Mouse (Mus musculus) naive thymus-derived CD4-positive, alpha-beta T cell, adult 5 months (primary cell): ENCODE measurements around the gene Ddx43. TPM values are rescaled to one million over a fixed set of nuclear protein-coding genes. Genes with fewer than 3 reads are reported as not detected.

Experiments
- polyA plus RNA-seq: library from polyadenylated mRNA; unstranded; fragments of 100-300 nt; shearing (Covaris generic); gene quantifications from one replicate; pipeline ENCODE4 v1.2.1, GENCODE M21; 2017

The Ddx43 gene
- polyA plus RNA-seq, result 3.3 TPM

DNA sequence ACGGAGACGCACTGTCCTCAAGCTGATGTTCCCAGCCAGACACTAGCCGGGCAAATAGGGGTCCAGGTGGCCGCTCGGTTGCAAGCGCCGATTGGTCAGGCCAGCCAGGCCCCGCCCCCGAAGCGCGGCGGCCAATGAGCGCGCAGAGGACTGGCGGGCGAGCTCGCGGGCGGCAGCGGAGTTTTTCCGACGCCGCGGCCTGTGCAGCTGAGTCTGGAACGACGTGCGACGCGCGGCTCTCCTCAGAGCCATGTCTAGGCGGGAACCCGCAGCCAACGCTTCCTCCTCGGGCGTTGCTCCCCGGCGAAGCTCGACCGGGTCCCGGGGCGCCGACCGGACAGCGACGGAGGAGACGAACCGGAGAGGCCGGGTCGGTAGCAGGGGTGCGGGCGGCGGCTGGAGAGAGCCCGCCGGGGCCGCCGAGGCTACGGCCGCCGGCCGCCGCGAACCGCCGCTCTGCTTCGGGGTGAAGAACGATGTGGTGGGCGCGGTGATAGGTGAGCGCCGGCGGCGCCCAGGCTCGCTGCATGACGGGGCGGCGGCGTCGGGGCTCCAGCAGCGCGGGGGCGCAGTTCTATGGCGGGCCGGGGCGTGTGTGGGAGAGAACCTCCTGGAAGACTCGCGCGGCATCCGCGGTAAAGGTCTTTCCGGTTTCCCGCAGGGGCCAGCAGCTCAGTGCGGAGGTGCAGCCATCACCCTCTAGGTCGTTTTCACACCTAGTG, at the start of gene Ddx43:
TSS of gene Ddx43 (plus strand) at position 148 of the 722 bp plus-strand sequence.

DNA sequence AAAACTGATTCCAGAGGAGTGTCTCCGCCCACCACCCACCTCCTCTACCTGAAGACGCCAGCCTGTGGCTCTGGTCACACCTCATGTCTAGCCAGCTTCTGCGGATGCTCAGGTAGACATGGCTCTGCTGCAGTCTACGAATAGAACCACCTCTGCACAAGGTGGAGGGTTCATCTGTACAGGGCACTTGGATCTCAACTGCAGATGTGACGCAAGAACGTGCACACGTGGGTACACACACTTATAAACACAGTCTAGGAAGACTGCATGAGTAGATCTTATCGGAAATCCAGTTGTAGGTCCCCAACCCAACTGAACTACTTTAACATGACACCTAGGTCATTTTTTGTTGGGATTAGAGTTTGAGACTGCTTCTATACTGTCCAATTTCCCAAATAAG, 40.0 kb upstream of the Ddx43 start, which contains the start of gene Gsta2:
TSS of gene Gsta2 (minus strand) at position 178 of the 400 bp plus-strand sequence.

DNA sequence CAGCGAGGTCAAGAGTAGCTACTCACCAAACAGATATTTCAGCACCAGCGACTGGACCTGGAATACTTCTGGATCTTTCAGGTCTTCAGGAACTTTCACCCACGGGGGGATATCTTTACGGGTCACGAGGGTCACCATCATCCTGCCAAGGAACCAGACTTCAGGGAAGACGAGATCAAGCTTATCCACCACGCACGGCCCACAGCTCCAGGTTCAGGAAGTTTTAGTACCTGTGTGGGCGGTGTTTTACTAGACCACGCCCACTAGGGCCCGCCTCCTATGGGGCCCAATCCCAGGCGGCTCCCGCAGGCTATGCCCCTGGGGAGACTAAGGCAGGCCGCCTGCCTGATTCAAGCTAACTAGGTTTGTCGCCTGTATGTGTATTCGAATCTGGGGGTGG, 27.6 kb upstream of the Ddx43 start, which contains the start of gene Dppa5a:
TSS of gene Dppa5a (minus strand) at position 219 of the 400 bp plus-strand sequence.

DNA sequence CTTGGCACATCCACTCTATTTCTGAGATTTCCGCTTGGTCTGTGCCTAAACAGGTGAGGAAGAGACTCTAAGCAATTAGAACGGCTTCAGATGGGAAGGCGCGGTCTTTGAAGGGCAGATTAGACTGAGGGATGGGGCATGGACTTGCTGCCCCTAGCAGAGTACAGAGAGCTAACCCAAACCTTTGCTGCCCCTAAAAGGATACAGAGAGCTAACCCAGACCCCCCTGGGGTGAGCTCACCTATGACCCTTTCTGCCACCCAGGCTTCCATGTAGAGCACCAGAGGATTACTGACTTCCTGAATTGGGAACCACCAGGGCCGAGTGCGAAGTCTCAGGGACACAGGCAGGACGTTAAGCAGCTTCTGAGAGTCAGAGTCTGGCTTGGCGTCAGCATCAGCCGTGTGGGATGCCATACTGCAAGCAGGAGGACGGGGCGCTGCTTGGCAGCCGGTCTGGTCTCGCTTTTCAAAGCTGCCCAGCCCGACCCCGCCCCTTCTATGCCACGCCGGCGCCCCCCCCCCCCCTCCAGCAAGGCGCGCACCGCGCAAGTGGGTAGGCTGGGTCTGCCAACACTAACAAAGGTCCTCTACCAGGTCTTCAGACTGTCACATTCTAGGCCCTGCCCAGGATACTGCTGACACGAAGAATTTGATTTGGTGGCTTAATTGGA, 17.3 kb upstream of the Ddx43 start, which contains the start of gene Ooep:
TSS of gene Ooep (minus strand) at position 613 of the 673 bp plus-strand sequence.

DNA sequence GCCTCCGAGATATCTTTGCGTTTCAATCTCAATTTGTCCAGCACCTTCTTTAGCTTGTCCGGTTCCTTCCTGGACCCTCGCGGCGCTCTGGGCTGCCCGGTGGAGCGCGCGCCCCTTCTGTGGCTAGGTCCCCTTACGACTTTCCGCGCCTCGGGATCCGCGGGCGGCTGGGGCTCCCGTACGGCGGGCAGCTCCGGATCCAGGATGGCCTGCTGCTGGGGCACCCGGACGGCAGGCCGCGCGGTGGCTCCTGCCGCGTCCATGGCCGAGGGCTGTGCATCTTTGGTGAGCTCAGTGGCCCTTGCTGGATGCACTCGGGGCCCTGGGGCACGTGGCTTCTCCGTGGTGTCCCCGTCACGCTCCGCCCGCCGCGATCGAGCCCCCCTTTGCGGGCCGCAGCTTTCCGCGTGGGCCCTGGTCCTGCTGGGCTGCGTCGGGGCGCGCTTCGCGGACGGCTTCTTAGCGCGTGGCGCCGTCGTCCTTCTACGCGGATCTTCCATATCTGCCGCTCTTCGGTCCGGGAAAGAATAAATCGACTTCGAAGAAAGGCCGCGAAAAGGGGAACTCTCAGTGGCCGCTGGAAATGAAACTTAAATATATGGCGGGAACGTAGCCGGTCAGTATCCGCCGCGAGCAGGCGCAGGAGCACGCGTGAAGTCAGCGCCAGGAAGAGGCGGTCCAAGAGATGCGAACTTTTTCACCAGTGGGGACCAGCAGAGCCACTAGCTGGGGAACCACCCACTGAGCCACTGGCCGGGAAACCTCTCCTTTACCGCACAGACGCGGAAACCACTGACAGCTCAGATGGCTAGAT, 47.2 kb downstream of the Ddx43 start, which contains the start of gene Cgas:
TSS of gene Cgas (minus strand) at position 659 of the 814 bp plus-strand sequence.

DNA sequence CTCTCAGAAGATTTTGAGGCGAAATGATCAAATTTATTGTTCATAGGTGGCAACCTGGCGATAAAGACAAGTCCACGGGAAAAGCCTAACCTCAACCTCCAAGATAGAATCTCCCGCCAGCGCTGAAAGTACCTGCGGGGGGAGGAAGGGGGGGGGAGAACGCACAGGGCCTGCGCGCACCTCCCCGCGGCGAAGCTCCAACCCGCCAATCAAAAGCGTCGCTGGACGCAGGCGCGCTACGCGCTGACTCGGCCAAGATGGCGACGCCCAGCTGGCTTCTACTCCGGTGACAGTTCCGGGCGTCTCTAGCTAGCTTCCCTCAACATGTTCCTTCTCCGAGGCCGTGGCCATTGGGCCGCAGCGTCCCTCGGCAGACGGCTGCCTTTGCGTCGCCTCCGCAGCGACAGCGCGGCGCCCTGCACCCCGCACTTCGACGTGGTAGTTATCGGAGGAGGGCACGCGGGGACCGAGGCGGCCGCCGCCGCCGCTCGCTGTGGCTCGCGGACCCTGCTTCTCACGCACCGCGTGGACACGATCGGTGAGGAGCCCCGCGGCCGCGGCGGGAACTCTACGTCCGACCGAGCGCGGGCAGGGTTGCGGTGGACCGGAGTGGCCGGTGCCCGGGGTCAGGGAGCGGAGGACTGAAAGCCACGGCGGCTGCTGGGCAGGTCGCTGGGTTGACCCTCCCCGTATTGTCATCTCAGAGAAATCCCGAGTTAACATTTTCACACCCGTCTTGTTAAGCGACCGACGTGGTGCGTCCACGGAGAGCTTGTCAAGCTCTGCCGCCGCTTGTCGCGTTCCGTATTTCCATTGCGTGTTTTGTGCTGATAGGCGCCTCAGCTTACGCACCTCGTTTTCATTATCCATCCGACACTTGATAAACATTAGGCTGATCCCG, 52.6 kb downstream of the Ddx43 start, which contains the start of the genes Mto1 and Gm17324:
TSS of gene Mto1 (plus strand) at position 236 of the 901 bp plus-strand sequence.
TSS of gene Gm17324 (minus strand) at position 814 of the 901 bp plus-strand sequence.

Other genes starting within 250 kb of the Ddx43 start
- gene Gsta4, start 213.0 kb upstream of the Ddx43 start, polyA plus RNA-seq, result 3.1 TPM
- not detected for gene Gsta1, start 165.1 kb upstream of the Ddx43 start, polyA plus RNA-seq
- not detected for gene Gm3776, start 138.6 kb upstream of the Ddx43 start, polyA plus RNA-seq
- gene Gm10639, start 105.9 kb upstream of the Ddx43 start, polyA plus RNA-seq, result not detected
- not detected for gene Omt2a, start 81.0 kb upstream of the Ddx43 start, polyA plus RNA-seq
- gene Omt2b, start 68.2 kb upstream of the Ddx43 start, polyA plus RNA-seq, result not detected
- gene Gsta2, start 40.0 kb upstream of the Ddx43 start, polyA plus RNA-seq, result not detected
- gene Dppa5a, start 27.6 kb upstream of the Ddx43 start, polyA plus RNA-seq, result not detected
- not detected for gene Ooep, start 17.1 kb upstream of the Ddx43 start, polyA plus RNA-seq
- 3.3 TPM for gene Cgas, start 47.5 kb downstream of the Ddx43 start, polyA plus RNA-seq
- gene Mto1, start 52.4 kb downstream of the Ddx43 start, polyA plus RNA-seq, result 27.7 TPM
- 1.7 TPM for gene Gm17324, start 53.0 kb downstream of the Ddx43 start, polyA plus RNA-seq
- 6,770 TPM for gene Eef1a1, start 93.4 kb downstream of the Ddx43 start, polyA plus RNA-seq
- 4.9 TPM for gene Slc17a5, start 192.3 kb downstream of the Ddx43 start, polyA plus RNA-seq
- not detected for gene Cd109, start 219.8 kb downstream of the Ddx43 start, polyA plus RNA-seq